In the genomic region with DNA sequence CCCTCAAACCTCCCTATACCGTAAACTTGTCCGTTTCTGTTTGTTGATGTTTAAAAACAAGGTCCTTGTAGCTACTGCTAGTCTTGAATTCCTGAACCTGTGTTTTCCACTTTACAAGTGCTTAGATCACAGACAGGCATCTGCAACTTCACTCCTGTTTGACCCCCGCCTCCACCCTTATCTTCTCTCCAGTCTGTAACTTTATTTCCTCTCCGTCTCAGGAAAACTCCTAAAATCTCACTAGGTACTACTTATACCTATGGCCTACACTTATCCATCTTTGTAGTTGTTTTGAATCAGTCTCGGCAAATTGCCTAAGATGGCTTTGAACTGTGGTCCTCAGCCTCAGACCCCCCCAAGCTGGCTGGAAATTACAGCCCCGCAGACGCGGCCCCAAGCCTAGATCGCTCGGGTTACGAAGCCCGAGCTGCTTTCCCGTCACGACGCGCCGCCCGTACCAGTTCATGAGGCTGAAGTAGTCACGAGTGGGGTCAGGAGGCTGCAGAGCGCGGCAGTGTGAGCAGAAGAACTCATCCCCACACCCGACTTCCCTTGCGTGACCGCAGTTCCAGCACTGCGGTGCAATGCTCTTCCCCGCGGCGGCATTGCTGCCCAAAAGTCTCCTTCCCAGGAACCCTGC, we compare ENCODE assay signal across 1 mouse cellular context.
TF ChIP-seq lines count a peak whose summit lies in the region.

No protein-coding gene starts in this region.

TF ChIP-seq in CH12.LX, 34 proteins besides CTCF, POLR2A, EP300 and RAD21:
- TF ChIP-seq ZC3H11A (IDR thresholded peaks at IDR 0.05; ENCODE audit: low read depth, low read length) (no peak), BHLHE40 (IDR thresholded peaks at IDR 0.05; ENCODE audit: low read depth, low read length) (peak; percentile 48; the same call in 1 of the 2 replicates)
TF ChIP-seq in CH12.LX: peak in this region for 1.
